Mouse (Mus musculus) layer of hippocampus, adult 8-10 months (tissue): ENCODE results near the gene Macrod2. TPM values are rescaled to one million over a fixed set of nuclear protein-coding genes. Genes with fewer than 3 reads are reported as not detected.
A peak's percentile ranks its signal among the peaks of the same experiment; 100 is the strongest.

Source experiments
- DNase-seq, 2 experiments: peaks; one replicate each; pipeline ENCODE4 v3.0.0; 2022; ENCODE audit warnings: low spot score in 2 of 2
- total RNA-seq, 4 experiments: library from RNA; stranded (reverse); gene quantifications; 2 replicates each; pipeline ENCODE4 v1.2.4; 2022

Macrod2 gene
- 10 to 100 TPM; 48.3 to 54.4 (median 52.3) TPM for total RNA-seq

GRCm38 (mm10) chr2:140395179-140395578 lies at the start of gene Macrod2:
TSS of gene Macrod2 (plus strand) at chr2:140395309.
- peak; percentile 97 for DNase-seq

GRCm38 (mm10) chr2:140359905-140360304 lies 35.2 kb upstream of the Macrod2 start:
- DNase-seq, result no peak

- DNase-seq, result no peak
These were observed 30.3 kb upstream of the Macrod2 start for GRCm38 (mm10) chr2:140364804-140365203.

- DNase-seq, result no peak
These were observed 5.6 kb upstream of the Macrod2 start, which contains the start of gene Sel1l2 for GRCm38 (mm10) chr2:140389525-140389924. TSS of gene Sel1l2 (minus strand) at chr2:140389706.

- DNase-seq, result peak; percentile 14 to 26
These were observed 679 bp downstream of the Macrod2 start for GRCm38 (mm10) chr2:140395744-140396231.

DNA sequence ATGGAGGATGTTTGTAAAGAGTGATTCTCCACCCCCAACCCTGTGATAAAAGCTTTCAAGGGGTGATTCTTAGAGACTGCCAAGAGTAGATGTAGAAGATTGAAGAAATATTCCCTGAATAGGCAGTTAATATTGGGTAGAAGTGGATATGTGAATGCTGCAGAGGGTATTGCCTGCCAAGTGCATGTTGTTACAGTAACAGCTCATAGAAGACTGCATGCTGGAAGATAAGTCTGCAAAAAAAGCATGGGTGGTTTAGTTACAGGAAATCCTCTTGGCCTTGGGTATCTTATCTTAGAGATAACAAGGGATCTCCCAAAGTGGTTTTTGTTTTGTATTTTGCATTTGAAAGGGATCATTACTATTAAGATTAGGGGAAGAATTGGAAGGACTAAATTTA lies 30.7 kb downstream of the Macrod2 start:
- DNase-seq, result no peak

- no peak for DNase-seq
These were observed 32.2 kb downstream of the Macrod2 start for GRCm38 (mm10) chr2:140427283-140427682.

DNA sequence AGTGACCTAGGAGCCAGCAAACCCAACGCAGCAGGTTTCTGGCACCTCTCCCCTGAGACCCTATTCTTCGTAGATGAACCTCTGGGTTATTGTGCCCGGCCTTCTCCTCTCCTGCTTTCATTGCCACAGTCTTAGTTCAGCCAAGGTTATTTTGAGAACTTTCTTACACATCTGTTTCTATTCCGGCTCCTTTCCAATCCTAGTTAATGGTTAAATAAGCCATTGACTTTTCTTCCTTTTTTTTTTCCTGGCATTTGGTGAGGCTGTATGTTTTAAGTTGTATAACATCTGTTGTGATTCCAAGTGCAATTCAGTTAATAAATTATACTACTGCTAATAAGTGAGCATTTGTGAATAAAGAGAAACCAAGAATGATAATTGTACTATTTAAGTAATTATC lies 44.0 kb downstream of the Macrod2 start:
- DNase-seq, result no peak

- DNase-seq, result no peak
These were observed 53.5 kb downstream of the Macrod2 start for GRCm38 (mm10) chr2:140448636-140449035.

DNA sequence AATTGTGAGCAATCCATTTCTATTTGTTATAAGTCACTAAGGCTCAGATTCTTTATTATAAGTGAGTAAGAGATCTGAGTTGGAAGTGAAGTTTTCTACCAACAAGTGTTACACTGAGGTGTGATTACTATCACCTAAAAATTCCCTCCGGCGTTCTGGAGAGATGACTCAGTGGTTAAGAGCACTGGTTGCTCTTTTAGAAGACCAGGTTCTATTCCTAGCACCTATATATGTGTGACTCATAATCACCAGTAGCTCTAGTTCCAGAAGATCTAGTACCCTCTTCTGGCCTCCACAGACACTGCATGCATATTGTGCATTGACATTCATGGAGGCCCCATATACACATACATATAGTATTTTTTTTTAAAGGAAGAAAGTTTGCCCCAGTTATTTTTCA lies 80.7 kb downstream of the Macrod2 start:
- no peak for DNase-seq

DNA sequence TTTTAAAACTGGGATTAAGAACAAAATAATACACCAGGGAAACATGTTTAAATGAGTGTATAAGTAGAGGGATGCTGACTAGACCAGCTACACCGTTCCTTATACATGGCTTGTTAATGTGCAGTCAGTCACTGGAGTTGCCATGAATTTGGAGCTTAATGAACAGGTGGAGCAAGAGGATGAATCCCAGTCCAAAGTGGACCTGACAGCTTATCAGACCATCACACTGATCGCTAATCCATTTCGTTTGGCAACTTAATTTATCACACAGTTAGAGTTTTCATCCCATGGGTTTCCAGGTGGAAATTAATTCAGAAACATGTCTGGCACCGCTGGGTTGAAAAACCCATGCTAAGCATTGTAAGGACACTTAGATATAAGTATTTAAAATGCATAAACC lies 81.8 kb downstream of the Macrod2 start:
- DNase-seq, result no peak

DNA sequence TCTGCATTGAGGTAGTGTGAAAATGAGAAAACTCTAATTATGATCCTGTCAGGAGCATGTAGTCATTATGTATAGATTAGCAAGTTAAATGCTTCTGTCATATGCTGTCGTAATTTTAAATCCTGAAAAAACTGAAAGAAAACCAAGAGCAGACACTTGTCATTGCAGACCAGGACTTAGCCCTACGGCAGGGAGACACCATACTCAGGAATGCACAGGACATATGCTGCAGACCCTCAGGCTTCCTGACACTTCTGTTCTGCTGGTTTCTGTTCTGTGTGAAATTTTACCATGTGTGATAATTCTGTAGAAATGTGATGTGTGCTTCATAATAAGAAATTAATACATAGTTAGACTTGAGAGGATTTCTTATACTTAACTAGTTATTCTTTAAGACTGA lies 87.5 kb downstream of the Macrod2 start:
- DNase-seq, result no peak

DNA sequence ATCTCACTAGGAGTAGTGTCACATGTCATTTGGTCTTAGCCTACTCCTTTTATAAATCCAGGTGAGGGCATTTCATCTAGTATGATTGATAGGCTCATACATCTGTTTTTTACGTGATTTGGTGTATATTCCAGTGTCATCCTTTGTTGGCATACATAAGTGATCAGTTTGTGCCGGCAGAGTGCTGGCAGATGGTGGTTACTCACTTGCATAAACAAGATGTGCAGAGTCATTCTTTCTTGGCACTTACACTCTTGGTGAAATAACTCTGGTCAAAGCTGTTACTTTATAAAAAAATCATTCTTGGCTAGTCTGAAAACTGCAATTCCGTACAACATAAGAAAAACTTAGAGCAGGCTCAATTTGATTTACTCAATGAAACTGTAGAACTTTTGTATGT lies 102.6 kb downstream of the Macrod2 start:
- DNase-seq, result peak; percentile 40 to 64

DNA sequence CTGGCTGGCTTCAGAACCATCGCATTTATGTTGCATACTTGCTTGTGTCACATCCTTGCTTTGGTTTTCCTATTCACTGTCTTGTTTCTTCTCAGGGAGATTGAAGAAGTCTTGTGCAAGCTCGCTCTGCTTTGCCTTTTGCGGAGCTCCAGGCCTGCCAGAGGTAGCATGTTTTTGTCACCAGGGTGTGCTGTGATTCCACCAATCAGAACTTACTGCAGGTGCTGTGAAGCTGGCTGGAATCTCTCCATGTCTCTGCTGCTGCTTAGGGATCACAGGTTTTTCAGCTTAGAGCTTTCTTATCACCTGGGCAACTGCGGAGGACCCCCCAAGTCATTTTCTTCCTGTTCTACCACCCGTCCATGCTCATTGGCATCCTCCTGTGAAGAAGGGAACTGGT lies 105.8 kb downstream of the Macrod2 start:
- peak; percentile 23 to 67 for DNase-seq

GRCm38 (mm10) chr2:140521472-140521871 lies 126.4 kb downstream of the Macrod2 start:
- no peak for DNase-seq

GRCm38 (mm10) chr2:140530214-140530613 lies 135.1 kb downstream of the Macrod2 start:
- DNase-seq, result no peak

DNA sequence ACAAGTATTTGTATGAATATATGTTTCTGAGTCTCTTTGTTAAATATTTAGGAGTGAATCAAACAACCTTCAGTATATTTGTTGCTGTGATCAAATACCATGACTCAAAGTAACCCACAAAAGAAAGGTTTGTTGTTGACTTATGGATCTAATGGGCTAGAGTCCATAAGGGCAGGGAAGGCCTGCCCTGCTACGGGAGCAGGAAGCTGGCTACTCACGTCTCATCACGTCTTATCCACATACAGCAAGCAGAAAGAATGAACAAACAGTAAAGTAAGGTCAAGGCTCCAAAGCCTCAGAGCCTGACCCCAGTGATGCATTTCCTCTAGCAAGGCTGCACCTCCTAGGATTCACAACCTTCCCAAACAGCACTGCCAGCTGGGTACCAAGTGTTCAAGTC lies 136.9 kb downstream of the Macrod2 start:
- DNase-seq, result no peak

DNA sequence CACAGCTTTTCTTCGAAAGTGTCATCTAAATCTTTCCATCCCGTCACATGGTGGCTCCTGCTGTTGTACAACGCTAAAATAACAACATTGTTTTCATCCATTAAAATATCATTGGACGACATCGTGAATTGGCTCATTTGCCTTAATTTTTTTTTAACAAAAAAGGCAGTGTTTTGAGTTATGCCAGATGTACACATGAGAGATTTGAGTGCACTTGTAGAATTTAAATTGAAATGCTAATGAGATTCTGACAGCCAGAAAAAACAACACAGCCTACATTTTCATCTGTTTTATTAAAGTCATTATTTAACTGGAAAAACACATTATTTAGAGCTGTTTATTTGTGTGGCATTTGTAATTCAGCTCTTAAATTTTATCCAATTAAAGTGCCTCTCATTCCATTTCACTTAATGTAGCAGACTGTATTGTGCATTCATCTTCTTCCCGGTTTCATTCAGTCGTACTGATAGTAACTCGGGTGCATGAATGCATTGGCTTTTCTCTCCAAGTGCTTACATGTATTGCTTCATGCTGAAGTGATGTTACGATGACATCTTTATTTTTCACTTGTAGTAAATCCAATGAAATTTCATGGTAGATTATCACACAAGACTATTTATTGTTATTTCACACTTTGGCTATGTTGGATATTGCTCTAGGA lies 137.9 kb downstream of the Macrod2 start:
- DNase-seq, result no peak

GRCm38 (mm10) chr2:140533621-140534020 lies 138.5 kb downstream of the Macrod2 start:
- DNase-seq, result no peak

DNA sequence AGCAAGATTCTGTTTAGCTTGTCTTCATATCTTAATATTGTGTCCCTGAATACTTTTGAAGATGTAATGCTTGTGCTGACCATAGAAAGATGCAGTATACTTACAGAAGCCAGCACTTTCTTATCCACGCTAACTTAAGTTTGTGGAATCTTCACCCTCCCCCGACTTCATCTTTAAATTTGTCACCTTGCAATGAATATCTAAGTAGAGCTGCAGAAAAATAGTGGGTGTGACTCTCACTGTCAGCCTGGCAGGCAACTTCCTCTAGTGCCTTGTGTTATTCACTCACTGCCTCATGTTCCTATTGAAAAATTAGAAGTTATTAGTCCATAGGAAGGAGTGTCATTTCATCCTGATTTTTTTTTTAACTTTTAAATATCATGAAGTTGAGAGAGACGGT lies 139.5 kb downstream of the Macrod2 start:
- DNase-seq, result no peak

GRCm38 (mm10) chr2:140535832-140536571 lies 140.9 kb downstream of the Macrod2 start:
- no peak for DNase-seq

DNA sequence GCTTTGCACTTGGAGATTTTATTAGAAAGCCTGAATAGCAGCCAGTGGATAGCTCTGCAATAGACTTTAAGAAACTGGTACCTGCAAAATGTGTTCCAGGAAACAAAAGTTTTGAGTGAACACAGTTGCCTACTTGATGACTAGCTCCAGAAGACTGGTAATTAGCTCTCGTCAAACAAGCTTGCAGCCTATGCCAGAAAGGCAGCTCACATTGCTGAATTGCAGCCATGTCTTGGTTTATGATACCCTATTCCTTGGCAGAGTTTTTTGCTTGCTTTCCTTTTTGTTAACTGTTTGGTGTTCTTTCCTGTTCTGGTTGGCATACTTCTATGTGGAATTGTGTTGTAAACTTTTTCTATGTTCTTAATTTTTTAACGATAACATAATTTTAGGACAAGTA lies 154.2 kb downstream of the Macrod2 start:
- DNase-seq, result no peak

GRCm38 (mm10) chr2:140561426-140561825 lies 166.3 kb downstream of the Macrod2 start:
- DNase-seq, result no peak
